Mouse (Mus musculus) right cerebral cortex, adult 18-20 months (tissue): ENCODE measurements at regions not wholly inside any gene's neighbourhood (a gene's known extent, or its start where the extent isn't known, plus 50 kb on each side); places are given as distances from the start of the nearest gene placed in this dataset.

Experiments used
- DNase-seq: peaks from one replicate; pipeline ENCODE4 v3.0.0; 2022; ENCODE audit warnings: mixed read lengths

DNA sequence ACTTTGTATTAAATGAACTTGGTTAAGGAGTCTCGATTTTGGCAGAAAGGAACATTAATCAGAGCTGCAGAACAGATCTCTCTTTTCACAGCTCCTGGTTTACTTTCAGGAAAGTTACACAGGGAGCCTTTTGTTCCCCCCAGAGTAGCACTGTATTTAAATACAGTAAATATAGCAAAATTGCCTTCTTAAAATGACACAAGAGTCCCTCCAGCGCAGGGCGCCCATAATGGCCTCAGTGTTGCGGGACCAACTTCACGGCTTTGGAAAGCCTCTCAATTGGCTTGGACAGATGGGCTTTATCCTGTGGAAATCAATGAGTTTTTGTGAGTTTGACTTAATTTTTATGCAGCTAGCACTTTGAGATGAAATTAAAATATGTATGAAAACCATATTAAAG is 588.3 kb upstream of the Sall1 start:
- no peak for DNase-seq

DNA sequence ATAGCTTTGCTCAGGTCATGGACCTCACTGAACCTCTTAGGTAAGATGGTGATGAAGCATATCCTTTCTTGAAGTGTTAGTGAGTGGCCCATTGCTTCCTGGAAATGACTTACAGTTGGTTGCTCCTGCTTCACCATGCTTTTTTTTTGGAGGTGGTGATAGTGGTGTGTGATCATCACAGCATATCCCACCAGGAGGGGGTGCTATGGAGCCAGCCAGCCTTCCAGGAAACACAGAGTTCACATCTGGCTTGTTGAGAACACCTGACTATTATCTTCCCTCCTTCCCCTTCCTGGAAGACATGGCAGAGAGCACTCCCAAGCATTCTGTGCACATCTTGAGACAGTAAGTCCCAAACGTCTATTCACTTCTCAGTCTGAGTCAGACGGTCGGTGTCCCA is 586.6 kb upstream of the Sall1 start:
- DNase-seq, result no peak

- DNase-seq, result no peak
Measured at GRCm38 (mm10) chr8:89618089-89618488, 574.1 kb upstream of the Sall1 start.

GRCm38 (mm10) chr8:89615863-89616558 is 572.0 kb upstream of the Sall1 start:
- no peak for DNase-seq

DNA sequence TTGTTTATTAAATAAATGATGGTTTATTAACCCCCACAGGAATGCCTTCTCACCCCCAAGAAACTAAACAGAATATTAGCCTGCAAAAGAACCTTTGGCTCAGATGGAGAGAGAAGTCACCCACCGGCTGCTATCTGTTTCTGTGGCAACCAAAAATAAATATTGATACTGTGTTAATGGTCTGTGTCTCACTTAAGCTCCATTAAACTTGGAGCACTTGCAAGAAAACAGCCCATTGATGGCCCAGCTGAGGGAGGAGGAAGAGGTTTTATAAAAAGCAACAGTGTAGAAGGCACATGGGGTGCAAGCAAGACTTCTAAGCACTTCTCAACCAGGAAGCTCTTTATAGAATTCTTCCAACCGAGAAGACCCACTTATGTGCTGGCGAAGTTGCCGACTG is 565.1 kb upstream of the Sall1 start:
- DNase-seq, result no peak

DNA sequence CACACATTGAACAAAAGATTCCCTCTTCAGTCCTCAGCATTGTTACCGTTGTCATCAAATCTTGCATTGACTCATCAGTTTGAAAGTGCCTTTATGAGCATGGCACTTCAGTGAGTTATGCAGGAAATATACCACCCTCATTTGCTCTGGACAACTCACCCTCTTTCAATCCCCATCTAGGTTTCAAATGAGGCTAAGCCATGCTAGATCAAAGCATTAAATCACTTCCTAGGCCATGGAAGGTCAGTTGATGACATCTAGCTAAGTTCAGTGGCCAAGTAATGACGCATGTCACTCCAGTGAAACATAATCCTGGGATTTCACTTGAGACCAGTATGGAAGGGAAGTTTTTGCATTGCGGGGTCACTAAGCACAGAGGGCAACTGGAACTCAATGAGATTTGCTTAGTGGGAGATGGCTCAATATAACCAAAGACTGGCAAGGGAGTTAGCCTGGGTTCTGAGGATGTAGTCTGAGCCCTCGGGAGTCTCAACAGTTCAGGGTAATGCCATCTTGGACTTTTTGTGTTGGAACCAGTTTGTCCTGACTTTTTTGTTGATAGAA is 562.0 kb upstream of the Sall1 start:
- DNase-seq, result no peak

DNA sequence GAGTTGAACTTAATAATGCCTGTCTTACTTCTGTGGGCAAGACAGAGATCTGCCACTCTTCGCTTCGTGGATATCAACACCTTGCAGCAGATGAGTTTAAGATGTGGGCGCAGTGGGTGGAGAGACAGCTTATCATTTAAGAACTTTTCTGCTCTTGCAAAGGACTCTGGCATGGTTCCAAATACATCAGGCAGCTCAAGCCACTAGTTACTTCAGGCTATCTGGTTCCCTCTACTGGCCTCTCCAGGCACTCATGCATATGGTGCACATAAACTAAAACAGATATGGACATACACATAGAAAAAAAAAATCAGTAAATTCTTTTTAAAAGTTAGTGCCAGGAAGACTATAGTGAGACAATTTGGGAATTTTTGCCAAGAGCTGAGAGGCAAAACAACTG is 560.5 kb upstream of the Sall1 start:
- no peak for DNase-seq

- DNase-seq, result no peak
Measured at GRCm38 (mm10) chr8:89596380-89596779, 552.4 kb upstream of the Sall1 start.

DNA sequence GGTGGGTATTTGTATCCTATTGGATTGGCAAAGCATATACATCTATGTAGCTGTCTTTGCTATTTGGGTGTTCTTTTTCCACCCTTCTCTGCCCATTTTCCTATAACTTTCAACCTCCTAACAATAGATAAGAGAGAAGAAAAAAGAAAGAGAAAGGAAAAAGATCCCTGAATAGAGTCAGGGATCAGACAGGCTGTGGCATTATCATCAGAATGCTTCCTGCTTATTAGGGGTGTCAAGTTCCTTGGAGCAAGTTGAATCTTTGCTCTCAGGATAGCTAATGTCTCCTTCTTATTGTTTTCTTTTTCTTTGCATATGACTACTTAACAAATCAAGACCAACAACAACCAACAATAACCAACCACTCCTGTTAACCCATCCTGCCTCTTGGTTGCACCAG is 539.1 kb upstream of the Sall1 start:
- no peak for DNase-seq

DNA sequence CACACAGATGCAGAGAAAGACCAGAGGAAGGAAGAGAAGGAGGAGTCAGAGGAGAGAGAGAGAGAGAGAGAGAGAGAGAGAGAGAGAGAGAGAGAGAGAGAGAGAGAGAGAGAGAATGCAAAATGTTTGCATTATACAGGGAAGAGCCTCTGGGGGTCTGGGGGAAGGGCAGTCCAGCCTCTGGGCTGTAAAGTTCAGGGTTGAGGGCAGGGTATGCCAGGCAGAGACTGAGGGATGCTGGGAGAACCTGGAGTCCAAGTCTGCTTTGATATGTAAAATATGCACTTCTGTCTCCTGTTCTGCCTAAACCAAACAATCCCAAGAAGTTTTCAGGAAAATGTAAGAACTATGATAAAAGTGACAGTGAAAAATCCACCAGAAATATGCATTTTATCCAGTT is 538.6 kb upstream of the Sall1 start:
- no peak for DNase-seq

- DNase-seq, result peak; percentile 71
Measured at GRCm38 (mm10) chr8:89571816-89572215, 527.9 kb upstream of the Sall1 start.

- DNase-seq, result no peak
Measured at GRCm38 (mm10) chr8:89570639-89571325, 526.8 kb upstream of the Sall1 start.

GRCm38 (mm10) chr8:89569406-89569805 is 525.4 kb upstream of the Sall1 start:
- DNase-seq, result no peak

- no peak for DNase-seq
Measured at GRCm38 (mm10) chr8:89568641-89569040, 524.7 kb upstream of the Sall1 start.

- DNase-seq, result no peak
Measured at GRCm38 (mm10) chr8:89566986-89567385, 523.0 kb upstream of the Sall1 start.

- DNase-seq, result no peak
Measured at GRCm38 (mm10) chr8:89566461-89566860, 522.5 kb upstream of the Sall1 start.

DNA sequence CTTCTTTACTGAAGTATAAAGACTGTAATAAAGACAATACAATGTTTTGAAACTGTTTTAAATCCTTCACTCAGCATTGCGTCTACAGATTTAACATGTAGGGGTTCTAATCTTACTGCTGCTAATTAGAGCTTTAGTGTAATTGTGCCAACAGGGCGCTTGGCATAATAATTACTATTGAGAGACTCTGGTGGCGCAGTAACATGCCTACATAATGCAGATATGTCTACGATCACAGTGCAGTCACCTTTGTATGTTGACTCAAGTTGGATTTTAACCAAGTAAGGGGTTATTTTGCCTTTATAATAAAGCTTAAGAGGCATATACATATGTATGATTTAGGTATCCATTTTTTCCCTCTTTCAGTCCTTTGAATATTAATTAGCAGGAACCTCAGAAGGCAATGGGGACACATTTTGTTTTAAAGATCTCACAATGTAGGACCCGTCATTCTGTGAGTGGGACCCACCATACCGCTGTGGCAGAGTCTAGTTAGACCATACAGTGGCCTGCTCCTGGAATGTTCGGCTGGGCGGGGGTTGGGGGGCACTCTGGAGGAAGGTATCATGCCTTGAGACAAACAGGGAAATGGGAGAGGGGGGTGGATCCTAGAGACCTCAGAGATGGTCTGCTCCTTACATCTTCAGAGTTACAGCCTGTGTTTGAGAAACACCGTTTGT is 521.3 kb upstream of the Sall1 start:
- no peak for DNase-seq

- DNase-seq, result no peak
Measured at GRCm38 (mm10) chr8:89563544-89563943, 519.6 kb upstream of the Sall1 start.

DNA sequence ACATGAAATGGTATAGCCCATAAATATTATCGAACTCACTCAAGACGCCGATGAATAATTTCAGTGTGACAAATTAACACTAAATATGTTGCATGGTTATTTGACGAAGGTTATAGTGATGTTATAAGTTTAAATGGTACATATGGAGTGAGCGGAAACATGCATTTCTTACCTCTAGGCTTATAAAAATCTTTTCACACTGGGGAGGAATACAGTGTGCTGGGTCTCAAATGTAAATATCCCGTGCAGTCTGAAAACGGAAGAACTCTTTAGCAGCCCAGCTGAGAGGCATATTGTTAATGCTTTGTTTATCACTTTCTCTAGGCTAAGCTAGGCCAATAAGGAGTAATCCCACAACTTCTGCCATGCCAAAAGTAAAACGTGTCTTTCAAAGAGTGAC is 518.6 kb upstream of the Sall1 start:
- DNase-seq, result no peak

DNA sequence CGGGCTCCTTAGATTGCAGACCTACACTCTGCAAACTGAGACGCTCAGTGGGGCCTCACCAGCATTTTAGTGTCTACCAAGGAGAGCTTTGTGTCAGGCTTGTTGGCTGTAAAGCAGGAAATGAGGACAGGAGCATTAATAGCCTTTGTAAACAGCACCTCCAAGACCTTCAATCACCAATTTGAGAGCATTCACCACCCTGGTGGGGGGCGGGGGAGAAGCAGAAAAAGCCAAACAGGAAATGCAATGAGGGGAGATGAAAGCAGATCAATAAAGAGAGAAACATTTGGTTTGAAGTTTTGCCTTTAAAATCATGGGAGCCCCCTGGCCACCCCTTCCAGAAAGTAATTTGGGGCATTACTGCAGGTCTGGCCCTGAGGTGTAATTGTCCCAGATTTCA is 497.3 kb upstream of the Sall1 start:
- no peak for DNase-seq

DNA sequence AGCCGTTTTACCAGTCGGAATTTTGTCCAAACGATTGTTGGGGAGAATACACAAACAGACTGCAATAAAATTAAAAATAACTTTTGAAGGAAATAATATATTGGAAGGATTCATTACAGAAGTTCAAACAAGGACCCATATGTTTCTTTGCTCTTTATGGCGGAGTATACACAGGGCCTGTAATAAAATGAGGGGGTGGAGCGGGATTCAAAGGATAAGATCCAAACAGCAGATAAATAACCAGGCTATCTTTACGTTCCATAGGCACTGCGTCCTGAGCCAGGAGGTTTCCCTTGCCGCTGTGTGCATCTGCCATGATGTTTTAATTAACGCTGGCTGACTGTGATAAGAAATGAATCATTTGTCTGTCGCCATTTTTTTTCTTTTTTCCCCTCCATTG is 490.6 kb upstream of the Sall1 start:
- DNase-seq, result no peak

DNA sequence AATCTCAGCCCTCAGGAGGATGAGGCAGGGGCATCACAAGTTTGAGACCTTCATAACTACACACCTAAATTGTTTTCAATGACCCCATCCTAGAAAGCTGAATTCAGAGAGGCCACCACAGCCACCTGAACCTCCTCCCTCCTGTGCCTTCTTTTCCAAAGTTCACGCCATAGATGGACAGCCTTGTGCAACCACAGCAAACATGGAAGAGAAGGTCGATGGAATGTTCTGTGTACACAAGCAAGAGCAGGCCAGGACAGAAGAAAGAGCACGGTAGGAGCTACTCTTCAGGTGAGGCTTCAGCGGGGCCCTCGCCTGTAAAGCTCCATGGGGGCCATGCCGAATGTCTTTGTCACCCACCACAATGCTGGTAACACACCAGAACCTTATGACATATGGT is 481.1 kb upstream of the Sall1 start:
- DNase-seq, result no peak

GRCm38 (mm10) chr8:89523336-89523735 is 479.4 kb upstream of the Sall1 start:
- no peak for DNase-seq

DNA sequence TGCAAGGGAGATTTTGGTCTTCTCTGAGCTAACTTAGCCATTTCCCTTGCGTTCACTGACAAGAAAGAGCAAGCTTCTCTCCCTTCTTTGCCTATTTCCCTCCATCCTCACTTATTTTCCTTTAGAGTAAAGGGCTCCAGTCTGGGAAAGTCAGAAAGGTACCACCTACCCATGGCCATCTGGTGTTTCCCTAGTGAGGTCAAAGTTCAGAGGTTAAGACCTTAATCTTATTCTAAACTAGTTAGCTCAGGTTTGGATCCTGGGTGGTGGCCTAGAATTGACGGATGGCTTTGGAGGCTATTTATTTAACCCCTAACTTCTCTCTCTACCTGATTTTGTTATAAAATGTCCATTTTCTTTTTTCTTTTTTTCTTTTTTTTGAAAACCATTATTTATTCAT is 472.6 kb upstream of the Sall1 start:
- no peak for DNase-seq
